Mouse (Mus musculus): ENCODE measurements around the gene Colgalt2.

- TF ChIP-seq GATA1 (IDR thresholded peaks at IDR 0.05; ENCODE audit: low read length) (no peak), TAL1 (IDR thresholded peaks at IDR 0.05; ENCODE audit: low read length) (no peak)
Measured at GRCm38 (mm10) chr1:152499802-152500201, 100.2 kb downstream of the Colgalt2 start.
